Mouse (Mus musculus) B cell, adult 67 days (primary cell): ENCODE data around the gene Hoxa7. TPM values are rescaled to one million over a fixed set of nuclear protein-coding genes. Genes with fewer than 3 reads are reported as not detected.

ENCODE experiments used
- total RNA-seq, 2 experiments: library from RNA; stranded (reverse); gene quantifications; 4 replicates each; pipeline ENCODE4 v1.2.4; 2023

Hoxa7 gene
- under 1 TPM in 1 of 2 experiments, not detected in 1; 0.30 TPM for total RNA-seq

DNA sequence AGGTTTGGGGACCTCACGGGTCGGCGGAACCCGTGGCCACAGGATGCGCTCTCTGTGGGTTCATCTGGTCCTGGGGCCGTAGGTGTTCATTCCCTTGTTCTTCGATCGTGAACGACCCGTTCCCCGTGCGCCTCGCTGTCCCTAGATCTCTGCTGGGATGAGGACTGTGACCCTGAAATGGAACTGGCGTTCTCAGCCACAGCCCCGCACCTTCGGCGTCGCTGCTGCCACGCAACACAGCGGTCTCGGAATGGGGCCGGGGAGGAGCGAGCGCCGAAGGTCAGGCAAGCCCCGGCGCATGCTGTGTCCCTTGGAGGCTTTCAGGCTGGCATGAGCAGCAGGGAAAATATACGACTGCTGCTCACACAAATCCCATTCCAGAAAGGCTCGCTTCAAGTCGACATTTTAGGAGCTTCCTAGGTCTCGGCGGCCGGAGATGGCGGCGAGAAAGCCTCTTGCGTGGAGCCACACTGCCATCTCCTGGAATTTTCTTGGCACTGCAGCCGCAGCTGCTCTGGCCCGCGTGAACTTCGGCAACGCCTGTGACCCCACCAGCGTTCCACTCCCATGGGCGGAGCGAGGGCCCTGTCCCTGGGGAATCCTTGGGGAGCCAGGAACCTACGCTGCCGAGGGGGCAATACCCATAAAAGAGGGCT is at the start of gene Hoxa7:
Gene Hoxa7, minus strand, starts transcription at position 518 of the 656 bp plus-strand sequence.

GRCm38 (mm10) chr6:52260654-52261575 is 39.3 kb upstream of the Hoxa7 start, which contains the start of gene Hoxa13:
Gene Hoxa13, minus strand, starts transcription at chr6:52260880.

DNA sequence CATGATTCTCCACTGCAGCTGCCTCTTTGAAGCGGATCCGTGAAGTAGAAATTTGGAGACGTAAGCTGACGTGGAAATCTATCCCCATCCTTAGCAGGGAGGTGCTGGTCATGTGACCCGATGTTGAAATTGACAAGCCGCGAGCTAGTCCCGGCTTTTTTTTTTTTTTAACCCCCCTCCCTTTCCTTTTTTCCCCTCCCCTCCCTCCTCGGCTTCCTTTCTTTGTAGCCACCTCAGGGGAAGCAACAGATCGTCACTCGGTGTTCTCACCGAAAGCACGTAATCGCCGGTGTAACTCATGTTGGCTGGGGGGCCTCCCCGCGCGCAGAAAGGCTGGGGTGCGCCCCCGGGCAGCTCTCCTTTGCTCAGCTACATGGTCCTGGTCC is 24.1 kb upstream of the Hoxa7 start, which contains the start of gene Hoxa11:
Gene Hoxa11, minus strand, starts transcription at position 54 of the 386 bp plus-strand sequence.

GRCm38 (mm10) chr6:52240389-52241000 is 18.8 kb upstream of the Hoxa7 start, which contains the start of gene Hoxa10:
Gene Hoxa10, minus strand, starts transcription at chr6:52240854.

GRCm38 (mm10) chr6:52230516-52231165 is 9.0 kb upstream of the Hoxa7 start, which contains the start of gene Hoxa9:
Gene Hoxa9, minus strand, starts transcription at chr6:52231089.

DNA sequence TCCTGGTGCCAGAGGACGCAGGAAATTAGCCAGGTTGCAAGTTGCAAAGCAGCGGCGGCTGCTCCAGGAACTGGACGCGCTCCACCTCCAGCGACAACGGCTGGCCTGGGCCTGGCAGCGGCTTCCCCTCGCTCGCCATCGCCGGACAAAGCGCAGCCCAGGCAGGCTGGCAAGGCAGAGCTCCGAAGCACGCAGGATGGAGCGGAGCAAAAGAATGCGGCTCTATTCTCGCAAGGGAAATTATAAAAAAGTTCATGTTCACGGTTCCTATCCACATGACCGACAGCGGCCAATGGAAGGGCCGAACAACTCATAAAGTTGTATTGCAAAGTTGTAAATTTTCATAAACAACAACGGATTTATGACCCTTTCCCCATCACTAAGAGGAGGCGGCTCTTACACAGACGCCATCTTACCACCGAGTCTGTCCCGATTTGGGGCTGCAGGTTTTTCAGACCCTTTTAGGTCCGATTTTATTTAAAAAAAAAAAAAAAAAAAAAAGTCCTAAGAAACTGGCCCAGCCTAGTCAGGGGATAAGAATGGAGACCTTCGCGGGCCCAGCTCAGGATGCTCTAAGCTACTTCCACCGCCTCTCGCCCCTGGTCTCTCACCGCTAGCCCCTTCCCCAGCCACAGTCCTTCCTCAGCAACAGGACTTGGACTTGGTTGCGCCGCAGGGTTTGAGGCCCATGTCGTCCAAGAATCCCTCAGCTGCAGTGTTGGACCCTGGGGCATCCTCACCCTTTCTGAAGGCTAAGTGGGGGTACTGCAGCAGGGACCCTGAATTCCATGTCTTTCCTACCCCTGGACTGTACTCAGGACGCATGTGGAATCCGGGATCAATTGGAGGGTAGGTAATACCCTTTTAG is 8.3 kb downstream of the Hoxa7 start, which contains the start of the genes Hoxa3 and Gm28308:
Gene Hoxa3, minus strand, starts transcription at position 218 of the 868 bp plus-strand sequence.
Gene Gm28308, minus strand, starts transcription at position 221 of the 868 bp plus-strand sequence.

DNA sequence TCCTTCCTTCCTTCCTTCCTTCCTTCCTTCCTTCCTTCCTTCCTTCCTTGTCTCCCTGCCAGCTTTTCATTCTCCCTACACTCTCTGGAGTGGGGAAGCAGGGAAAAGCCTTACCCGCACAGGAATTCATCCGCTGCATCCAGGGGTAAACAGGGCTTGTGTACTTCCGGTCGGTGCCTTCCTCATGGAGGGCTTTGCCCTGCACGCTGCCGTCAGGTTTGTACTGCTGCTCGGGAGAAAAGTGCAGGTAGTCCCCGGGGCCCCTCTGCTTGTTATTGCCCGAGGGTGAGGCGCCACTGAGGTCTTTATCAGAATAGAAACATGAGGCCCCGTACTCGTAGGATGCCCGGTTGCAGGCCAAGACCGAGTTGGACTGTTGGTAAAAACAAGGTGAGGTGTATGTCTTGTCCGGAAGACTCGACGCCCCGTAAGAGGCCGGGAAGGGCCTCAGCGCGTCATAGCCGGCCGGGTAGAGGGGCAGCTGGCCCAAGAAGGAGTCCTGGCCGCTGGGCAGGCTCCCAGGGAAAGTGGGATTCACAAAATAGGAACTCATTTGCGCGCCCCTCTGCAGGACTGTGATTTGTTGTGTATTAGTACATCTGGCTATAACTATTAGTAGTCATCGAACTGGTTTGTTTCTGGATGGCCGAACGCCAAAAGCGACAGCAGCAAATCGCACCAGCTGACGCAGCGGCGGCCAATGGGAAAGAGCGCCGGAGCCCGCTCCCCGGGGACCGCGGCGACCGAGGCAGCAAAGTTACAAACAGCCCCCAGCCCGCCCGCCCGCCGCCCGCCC is 13.4 kb downstream of the Hoxa7 start, which contains the start of gene Hoxa6:
Gene Hoxa6, minus strand, starts transcription at position 651 of the 796 bp plus-strand sequence.

DNA sequence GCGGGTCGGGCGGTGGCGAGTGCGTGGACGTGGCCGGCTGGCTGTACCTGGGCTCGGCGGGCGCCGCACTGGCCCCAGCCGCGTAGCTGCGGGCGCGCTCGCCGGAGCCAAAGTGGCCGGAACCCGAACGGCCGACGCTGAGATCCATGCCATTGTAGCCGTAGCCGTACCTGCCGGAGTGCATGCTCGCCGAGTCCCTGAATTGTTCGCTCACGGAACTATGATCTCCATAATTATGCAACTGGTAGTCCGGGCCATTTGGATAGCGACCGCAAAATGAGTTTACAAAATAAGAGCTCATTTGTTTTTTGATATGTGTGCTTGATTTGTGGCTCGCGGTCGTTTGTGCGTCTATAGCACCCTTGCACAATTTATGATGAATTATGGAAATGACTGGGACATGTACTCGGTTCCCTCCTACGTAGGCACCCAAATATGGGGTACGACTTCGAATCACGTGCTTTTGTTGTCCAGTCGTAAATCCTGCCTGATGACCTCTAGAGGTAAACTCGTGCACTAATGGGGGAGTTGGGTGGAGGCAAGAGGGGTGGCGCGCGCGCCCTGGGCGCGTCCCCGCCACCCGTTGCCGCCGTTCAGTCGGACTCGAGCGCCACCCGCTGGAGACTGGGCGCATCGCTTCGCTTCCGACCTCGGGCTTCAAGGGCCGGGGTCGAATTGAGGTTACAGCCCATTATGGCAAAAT is 17.5 kb downstream of the Hoxa7 start, which contains the start of gene Hoxa5:
Gene Hoxa5, minus strand, starts transcription at position 538 of the 703 bp plus-strand sequence.

DNA sequence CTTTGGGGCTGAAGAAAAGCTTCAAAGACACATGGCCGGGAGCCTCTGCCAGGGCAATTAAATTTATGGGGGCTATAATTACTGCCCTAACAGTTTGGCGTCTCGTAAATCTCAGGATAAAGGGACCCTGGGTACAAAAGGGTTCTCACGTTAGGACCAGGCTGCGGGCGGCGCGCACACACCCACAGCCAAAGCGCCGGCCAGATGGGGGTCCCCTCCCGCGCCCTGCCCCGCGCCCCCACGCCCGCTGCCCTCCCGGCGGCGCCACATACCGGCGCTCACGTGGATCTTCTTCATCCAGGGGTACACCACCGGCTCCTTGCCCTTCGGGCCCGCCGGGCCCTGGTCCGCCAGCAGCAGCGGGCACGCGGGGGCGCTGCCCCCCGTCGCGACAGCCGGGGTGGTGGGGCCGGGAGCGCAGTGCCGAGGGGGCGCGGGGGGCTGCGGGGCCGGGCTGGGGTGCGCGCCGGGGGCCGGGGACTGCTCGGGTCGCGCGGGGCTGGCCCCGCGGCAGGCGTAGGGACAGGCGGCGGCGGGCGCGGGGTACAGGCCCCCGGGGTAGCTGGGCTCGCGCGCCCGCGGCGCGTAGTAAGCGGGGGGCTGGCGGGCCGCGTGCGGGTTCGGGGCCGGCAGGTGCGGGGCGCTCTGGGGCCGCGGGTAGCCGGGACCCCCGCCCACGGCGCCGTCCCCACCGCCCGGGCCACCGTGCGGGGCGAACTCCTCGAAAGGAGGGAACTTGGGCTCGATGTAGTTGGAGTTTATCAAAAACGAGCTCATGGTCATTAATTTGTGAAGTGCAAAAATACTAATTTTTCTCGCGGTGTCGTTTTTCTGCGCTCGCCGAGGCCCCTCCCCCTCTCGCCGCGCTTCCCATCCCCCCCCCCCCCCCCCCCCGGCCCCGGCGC is 30.5 kb downstream of the Hoxa7 start, which contains the start of gene Hoxa4:
Gene Hoxa4, minus strand, starts transcription at position 848 of the 905 bp plus-strand sequence.

GRCm38 (mm10) chr6:52177061-52177735 is 44.5 kb downstream of the Hoxa7 start, which contains the start of gene 5730596B20Rik:
Gene 5730596B20Rik, plus strand, starts transcription at chr6:52177498.

DNA sequence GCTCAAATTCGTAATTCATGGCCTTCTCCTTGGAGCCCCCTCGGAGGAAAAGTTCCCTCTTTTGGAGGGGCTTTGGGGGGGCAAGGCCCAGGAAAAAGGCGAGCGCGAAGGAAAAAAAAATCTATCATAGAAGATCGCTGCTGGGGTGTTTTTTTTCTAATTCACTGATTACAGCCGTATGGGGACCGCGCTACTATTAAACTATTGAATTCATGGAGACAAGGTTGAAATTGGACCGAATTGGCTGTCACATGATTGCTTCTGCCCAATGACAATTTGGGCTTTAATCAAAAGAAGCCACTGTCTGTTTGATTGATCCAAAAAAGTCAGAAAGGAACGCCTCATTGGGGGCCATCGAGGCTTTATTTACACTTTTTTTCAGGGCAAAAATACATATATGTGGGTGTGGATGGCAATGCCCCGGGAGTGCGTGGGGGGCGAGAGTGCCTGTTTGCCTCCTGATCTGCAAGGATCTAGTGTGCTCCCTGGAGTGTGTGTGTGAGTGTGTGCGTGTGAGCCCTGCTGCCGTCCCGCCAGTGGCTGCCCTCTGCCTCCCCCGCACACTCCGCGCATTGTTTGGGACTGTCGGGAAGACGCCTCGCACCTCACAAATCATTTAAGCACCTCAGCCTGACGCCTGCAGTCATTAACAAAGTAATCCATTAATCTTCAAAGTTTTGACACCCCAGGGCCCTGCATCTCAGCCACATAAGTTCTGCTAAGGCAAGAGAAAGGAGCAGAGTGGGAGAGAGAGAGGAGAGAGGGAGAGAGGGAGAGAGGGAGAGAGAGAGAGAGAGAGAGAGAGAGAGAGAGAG is 56.8 kb downstream of the Hoxa7 start, which contains the start of gene Hoxa2:
Gene Hoxa2, minus strand, starts transcription at position 206 of the 815 bp plus-strand sequence.

Other genes with a start within 250 kb of the Hoxa7 start
- gene Skap2, start 209.3 kb downstream of the Hoxa7 start, total RNA-seq = 10 to 100 TPM; 48.5 to 50.5 TPM
- not detected for gene Hoxa1, start 63.5 kb downstream of the Hoxa7 start, total RNA-seq
- gene Hoxa2, start 57.0 kb downstream of the Hoxa7 start, total RNA-seq = not detected
- gene 5730596B20Rik, start 44.4 kb downstream of the Hoxa7 start, total RNA-seq = not detected
- not detected for gene Hoxa4, start 30.1 kb downstream of the Hoxa7 start, total RNA-seq
- gene Hoxa5, start 17.3 kb downstream of the Hoxa7 start, total RNA-seq = not detected
- not detected for gene Hoxa6, start 13.1 kb downstream of the Hoxa7 start, total RNA-seq
- gene Hoxa3, start 8.5 kb downstream of the Hoxa7 start, total RNA-seq = not detected
- gene Gm28308, start 8.5 kb downstream of the Hoxa7 start, total RNA-seq = not detected
- gene Hoxa9, start 9.2 kb upstream of the Hoxa7 start, total RNA-seq = not detected
- gene Hoxa10, start 19.0 kb upstream of the Hoxa7 start, total RNA-seq = not detected
- not detected for gene Hoxa11, start 24.0 kb upstream of the Hoxa7 start, total RNA-seq
- not detected for gene Hoxa13, start 39.0 kb upstream of the Hoxa7 start, total RNA-seq
- gene Evx1, start 91.6 kb upstream of the Hoxa7 start, total RNA-seq = not detected